Mouse (Mus musculus) adrenal gland (tissue): ENCODE data around the gene 3110040M04Rik.
"Not testable (repeated sequence)": the region's sequence is repeated elsewhere in the genome, so short reads cannot be mapped to it uniquely, and the experiment has no call there.

ENCODE experiments used
- intact Hi-C: fragments of 180-260 bp; cut with DNase I; formaldehyde crosslinking; loops from one replicate; pipeline ENCODE4 v1.15.1; 2025

The 3110040M04Rik gene

DNA sequence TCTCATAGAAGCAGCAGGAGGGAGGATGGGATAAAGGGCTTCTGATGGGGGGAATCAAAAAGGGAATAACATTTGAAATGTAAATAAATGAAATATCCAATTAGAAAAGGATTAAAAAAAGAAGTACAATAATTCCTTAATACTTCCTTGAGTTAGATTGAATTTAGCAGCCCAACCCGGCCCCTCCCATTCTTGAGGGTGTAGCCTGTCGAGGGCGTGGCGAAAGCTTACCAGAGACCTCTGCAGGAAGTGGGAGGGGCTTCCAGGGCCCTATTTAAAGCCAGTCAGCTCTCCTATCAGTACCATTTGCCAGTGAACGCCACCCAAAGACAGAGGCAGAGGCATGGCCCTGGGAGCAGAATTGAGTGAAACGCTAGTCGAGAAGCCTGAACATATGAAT lies 11.8 kb upstream of the 3110040M04Rik start, which contains the start of gene Gm8947:
Gene Gm8947 (plus strand): TSS at position 302 of the 400 bp plus-strand sequence.
- intact Hi-C loops = not testable (repeated sequence)

- intact Hi-C loops = not testable (repeated sequence)
These were observed 11.2 kb upstream of the 3110040M04Rik start for GRCm38 (mm10) chr1:151192739-151193138.

GRCm38 (mm10) chr1:151195986-151196385 lies 7.9 kb upstream of the 3110040M04Rik start:
- intact Hi-C loops = not testable (repeated sequence)

- intact Hi-C loops = not testable (repeated sequence)
These were observed 7.2 kb upstream of the 3110040M04Rik start for GRCm38 (mm10) chr1:151196690-151197089.

DNA sequence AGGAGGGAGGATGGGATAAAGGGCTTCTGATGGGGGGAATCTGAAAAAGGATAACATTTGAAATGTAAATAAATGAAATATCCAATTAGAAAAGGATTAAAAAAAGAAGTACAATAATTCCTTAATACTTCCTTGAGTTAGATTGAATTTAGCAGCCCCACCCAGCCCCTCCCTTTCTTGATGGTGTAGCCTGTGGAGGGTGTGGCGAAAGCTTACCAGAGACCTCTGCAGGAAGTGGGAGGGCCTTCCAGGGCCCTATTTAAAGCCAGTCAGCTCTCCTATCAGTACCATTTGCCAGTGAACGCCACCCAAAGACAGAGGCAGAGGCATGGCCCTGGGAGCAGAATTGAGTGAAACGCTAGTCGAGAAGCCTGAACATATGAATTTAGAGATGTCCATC lies 5.8 kb upstream of the 3110040M04Rik start, which contains the start of gene Gm47995:
Gene Gm47995 (plus strand): TSS at position 329 of the 400 bp plus-strand sequence.
- intact Hi-C loops = not testable (repeated sequence)

DNA sequence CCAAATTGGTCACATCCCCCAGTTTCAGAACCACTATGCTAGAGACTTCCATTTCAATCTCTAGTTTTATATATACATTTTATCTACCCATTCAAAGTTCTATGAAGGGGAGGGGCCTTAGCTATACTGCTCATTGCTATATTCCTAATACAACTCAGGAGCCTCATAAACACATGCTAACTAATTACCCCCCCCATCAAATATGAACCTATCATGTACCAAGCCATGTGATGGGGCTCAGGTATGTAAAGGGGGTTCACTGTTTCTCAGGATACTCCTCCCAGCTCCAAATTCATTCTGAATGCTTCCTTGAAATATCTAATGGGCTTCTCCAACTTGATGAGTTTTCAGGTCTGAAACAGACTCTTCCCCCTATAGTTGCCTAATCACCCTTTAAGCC lies 3.3 kb upstream of the 3110040M04Rik start:
- intact Hi-C loops = not testable (repeated sequence)

DNA sequence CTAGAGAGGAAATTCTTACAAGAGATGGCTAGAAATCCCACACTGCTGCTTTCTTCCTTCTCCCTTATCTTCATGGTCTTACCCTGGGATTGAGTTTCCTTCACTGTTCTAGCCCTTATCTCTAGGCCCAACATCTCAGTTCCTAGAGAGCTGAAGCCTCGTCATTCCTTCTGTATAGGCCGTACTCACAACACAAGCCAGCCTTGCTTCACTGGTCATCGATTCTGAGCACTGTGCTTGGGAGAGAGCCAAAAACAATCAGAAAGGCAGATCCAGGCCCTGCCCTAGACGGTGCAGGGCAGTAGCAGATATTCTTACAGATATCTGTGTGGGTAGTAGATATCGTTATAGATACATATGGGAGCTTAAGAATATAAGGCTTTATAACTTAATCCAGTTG lies 1.1 kb upstream of the 3110040M04Rik start:
- intact Hi-C loops = not testable (repeated sequence)

DNA sequence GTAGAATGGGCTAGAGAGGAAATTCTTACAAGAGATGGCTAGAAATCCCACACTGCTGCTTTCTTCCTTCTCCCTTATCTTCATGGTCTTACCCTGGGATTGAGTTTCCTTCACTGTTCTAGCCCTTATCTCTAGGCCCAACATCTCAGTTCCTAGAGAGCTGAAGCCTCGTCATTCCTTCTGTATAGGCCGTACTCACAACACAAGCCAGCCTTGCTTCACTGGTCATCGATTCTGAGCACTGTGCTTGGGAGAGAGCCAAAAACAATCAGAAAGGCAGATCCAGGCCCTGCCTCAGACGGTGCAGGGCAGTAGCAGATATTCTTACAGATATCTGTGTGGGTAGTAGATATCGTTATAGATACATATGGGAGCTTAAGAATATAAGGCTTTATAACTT lies 4.6 kb downstream of the 3110040M04Rik start:
- intact Hi-C loops = not testable (repeated sequence)

GRCm38 (mm10) chr1:151208944-151209343 lies 5.0 kb downstream of the 3110040M04Rik start:
- intact Hi-C loops = not testable (repeated sequence)

DNA sequence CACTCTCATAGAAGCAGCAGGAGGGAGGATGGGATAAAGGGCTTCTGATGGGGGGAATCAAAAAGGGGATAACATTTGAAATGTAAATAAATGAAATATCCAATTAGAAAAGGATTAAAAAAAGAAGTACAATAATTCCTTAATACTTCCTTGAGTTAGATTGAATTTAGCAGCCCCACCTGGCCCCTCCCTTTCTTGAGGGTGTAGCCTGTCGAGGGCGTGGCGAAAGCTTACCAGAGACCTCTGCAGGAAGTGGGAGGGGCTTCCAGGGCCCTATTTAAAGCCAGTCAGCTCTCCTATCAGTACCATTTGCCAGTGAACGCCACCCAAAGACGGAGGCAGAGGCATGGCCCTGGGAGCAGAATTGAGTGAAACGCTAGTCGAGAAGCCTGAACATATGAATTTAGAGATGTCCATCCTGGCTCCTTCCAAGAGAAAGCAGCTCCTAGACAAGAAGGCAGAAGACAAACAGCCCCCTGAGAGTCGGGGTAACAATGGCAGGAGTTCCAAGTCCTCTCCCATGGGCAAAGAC lies 6.0 kb downstream of the 3110040M04Rik start, which contains the start of gene Gm47996:
Gene Gm47996 (plus strand): TSS at position 308 of the 532 bp plus-strand sequence.
- intact Hi-C loops = not testable (repeated sequence)

DNA sequence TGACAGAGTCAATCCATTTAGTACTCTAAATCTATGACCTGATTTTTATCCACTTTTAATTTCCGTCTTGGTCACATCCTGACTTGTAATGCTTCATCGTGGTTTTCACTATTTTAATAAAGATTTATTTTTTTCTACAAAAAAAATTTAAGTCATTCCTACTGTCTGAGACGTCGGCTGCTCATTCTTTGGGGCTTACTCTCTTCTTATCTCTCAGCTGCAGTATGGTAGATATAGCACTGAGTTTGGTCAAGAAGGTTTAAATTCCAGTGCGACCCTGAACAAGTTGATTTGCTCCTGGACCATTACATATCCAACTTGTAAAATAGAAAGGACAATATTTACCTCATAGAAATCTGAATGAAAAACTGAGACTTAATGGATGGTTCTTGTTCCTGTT lies 7.7 kb downstream of the 3110040M04Rik start:
- intact Hi-C loops = not testable (repeated sequence)

- intact Hi-C loops = no loop called here
These were observed 10.9 kb downstream of the 3110040M04Rik start for GRCm38 (mm10) chr1:151214862-151215261.

DNA sequence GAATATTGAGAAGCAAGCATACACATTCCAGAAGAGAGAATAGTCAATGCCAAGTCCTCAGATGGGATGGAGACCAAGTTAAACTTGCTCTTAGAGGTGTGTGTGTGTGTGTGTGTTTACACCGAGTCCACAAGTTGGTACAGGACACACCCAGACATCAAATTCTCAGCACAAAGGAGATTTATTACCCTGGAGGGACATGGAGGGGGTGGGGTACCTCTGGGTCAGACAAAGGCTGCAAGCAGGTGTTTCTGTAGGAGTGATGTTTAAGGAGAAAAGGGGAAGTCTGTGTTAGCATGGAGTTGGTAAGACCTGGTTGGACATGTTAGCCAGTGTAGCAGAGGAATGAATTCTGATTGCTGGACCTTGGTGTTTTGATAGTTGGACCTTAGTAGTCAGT lies 12.1 kb downstream of the 3110040M04Rik start:
- intact Hi-C loops = no loop called here

DNA sequence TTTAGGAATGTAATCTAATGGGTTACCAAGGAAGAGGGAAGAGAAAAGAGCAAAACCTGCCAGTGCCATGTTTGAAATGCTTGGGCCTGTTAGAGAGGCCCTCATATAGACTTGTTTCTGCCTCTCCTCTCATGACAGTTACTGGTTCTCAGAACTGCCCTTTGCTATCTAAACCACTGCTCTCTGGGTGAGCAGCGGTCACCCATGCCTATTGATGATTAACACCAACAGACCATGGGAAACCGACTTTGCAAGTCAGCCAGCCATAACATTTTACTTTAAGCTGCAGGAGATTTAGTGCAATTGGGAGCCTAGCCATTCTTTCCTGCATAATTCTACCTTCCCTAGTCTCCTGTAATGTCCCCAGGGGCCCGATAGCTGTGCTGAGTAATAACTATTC lies 12.5 kb downstream of the 3110040M04Rik start:
- intact Hi-C loops = no loop called here

GRCm38 (mm10) chr1:151219045-151219444 lies 15.1 kb downstream of the 3110040M04Rik start:
- intact Hi-C loops = no loop called here

DNA sequence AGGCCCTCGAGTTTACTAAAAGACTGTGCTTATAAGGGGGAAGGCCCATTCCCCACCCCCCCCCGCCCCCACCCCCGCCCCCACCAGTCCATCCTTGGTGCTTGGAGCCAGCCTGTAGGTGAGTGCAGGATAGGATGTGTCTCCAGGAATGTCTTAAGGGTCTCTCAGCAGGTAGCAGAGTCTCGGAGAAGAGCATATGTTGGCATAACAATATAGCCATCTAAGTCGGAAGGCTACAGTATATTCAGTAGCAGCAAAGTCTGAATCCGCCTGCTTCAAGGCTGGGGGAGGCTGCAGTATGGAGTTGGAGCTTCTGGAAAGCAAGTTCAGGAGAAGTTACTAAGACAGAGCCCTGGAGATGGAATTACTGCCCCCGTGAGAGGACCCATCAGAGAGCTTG lies 16.2 kb downstream of the 3110040M04Rik start:
- intact Hi-C loops = no loop called here

- intact Hi-C loops = no loop called here
These were observed 18.8 kb downstream of the 3110040M04Rik start for GRCm38 (mm10) chr1:151222561-151223267.

GRCm38 (mm10) chr1:151223377-151223776 lies 19.5 kb downstream of the 3110040M04Rik start:
- intact Hi-C loops = no loop called here

DNA sequence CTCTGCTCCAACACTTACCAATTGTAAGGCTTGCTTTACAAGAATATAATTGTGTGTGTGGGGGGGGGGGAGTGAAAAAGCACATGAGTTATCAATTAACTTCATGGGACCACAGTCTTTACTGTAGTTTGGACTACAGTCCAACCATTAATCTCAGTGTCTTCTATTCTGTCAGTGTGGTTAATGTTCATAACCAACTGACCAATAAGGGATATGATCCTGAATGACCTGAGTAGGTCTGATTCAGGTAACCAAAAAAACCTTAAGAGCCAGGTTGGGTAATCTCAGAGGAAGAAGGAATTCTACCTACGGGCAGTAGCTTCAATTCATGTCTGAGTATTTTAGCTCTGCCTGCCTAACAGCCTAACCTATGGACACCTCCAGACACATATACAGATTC lies 20.6 kb downstream of the 3110040M04Rik start:
- intact Hi-C loops = no loop called here

DNA sequence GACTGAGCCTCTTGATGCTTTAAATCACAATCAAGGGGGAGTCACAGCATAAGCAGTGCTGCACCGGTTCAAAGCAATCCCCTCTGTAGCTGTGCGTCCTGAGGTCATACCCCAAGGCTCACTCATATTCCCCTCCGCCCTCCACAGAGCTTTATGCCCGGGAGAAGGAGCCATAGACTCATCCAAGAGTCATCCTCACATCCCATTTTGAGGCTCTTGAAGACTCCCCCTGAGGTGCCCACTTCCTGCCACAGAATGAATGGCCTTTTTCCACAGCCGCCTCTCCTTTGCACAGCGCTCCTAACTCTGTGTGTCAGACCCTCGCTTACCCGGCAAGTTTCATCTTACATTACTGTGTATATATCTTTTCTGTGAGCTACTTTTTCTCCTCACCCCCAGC lies 23.6 kb downstream of the 3110040M04Rik start:
- intact Hi-C loops = no loop called here

DNA sequence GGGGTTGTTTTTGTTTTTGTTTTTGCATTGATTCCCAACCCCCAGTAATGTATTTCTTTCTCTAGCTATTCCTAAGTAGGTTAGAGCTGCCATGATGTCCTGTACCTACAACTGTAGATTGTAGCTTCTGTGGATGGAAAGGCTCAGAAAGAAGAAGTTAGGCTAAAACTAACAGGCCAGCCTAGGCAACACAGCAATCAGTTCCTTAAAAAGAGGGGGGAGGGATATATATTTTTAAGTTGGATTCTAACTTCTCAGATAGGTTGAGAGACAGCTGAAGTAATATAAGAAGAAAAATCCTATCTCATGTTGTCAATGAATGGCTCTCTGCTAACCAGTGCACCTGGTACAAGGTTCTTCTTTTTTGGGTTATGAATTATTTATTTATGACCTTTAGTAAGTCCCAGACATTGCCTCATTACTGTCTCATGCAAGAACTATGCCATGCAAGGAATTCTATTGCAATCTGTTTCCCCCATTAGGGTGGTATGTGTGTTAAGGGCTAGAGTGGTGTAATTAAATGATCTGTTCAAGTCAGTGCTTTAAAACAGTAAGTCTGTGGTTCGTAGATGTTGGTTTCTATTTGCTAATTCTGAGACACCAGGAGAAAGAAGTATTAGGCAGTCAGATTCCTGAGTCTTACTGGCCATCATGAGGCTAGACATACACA lies 24.5 kb downstream of the 3110040M04Rik start:
- intact Hi-C loops = no loop called here

GRCm38 (mm10) chr1:151232346-151232745 lies 28.4 kb downstream of the 3110040M04Rik start:
- intact Hi-C loops = loop anchor here (10.0 kb wide), 1 partner anchor 128 kb away; no protein-coding TSS in a partner anchor
